Mouse (Mus musculus): ENCODE data around the gene Eif2ak1. TPM values are rescaled to one million over a fixed set of nuclear protein-coding genes. Genes with fewer than 3 reads are reported as not detected.

Gene Eif2ak1
- polyA plus RNA-seq, 1 experiment from 2014 or later = 46.8 TPM

GRCm38 (mm10) chr5:143819906-143820660 lies 2.5 kb downstream of the Eif2ak1 start:
- no peak for ATAC-seq (ENCODE audit: low FRiP score, low read depth)
- no peak overlapping the region for H3K27ac ChIP-seq
- no peaks in the 10 kb centered on the region for H3K27me3 ChIP-seq
- no peaks in the 10 kb centered on the region for H3K36me3 ChIP-seq
- no peaks in the 10 kb centered on the region for H3K9me3 ChIP-seq
- WGBS = 88% methylated on average over 24 of the region's 24 CpGs
- no peak overlapping the region for H3K4me2 ChIP-seq (replicated peaks)
- H3K4me1 ChIP-seq = peaks cover 14% of the 10 kb centered on the region
- H3K4me3 ChIP-seq = no peak overlapping the region
- H3K9ac ChIP-seq = no peak overlapping the region

GRCm38 (mm10) chr5:143820820-143821219 lies 3.2 kb downstream of the Eif2ak1 start:
- H3K36me3 ChIP-seq = no peaks in the 10 kb centered on the region
- peaks cover 14% of the 10 kb centered on the region for H3K4me1 ChIP-seq
- WGBS = 94% methylated on average over 5 of the region's 5 CpGs
- H3K9ac ChIP-seq = no peak overlapping the region
- H3K4me2 ChIP-seq (replicated peaks) = no peak overlapping the region
- H3K27ac ChIP-seq = no peak overlapping the region
- no peaks in the 10 kb centered on the region for H3K27me3 ChIP-seq
- no peak for ATAC-seq (ENCODE audit: low FRiP score, low read depth)
- no peaks in the 10 kb centered on the region for H3K9me3 ChIP-seq
- no peak overlapping the region for H3K4me3 ChIP-seq

- no peak overlapping the region for H3K4me2 ChIP-seq (replicated peaks)
- no peak overlapping the region for H3K9ac ChIP-seq
- no peaks in the 10 kb centered on the region for H3K9me3 ChIP-seq
- H3K27ac ChIP-seq = no peak overlapping the region; the same call in 1 of the 2 replicates
- H3K36me3 ChIP-seq = peaks cover 42% of the 10 kb centered on the region
- 72% methylated on average over 11 of the region's 11 CpGs for WGBS
- no peak overlapping the region for H3K4me3 ChIP-seq
- H3K27me3 ChIP-seq = no peaks in the 10 kb centered on the region
- no peaks in the 10 kb centered on the region for H3K4me1 ChIP-seq
- no peak for ATAC-seq (ENCODE audit: low FRiP score, low read depth)
These were observed 54.1 kb downstream of the Eif2ak1 start for GRCm38 (mm10) chr5:143871547-143872169.

GRCm38 (mm10) chr5:143874571-143874970 lies 57.0 kb downstream of the Eif2ak1 start:
- peaks cover 69% of the 10 kb centered on the region for H3K36me3 ChIP-seq
- WGBS = 77% methylated on average over 4 of the region's 4 CpGs
- H3K4me1 ChIP-seq = no peaks in the 10 kb centered on the region
- no peak overlapping the region for H3K4me2 ChIP-seq (replicated peaks)
- no peak overlapping the region for H3K4me3 ChIP-seq
- no peaks in the 10 kb centered on the region for H3K9me3 ChIP-seq
- H3K27me3 ChIP-seq = no peaks in the 10 kb centered on the region
- ATAC-seq (ENCODE audit: low FRiP score, low read depth) = no peak
- no peak overlapping the region for H3K27ac ChIP-seq
- no peak overlapping the region for H3K9ac ChIP-seq

- no peak overlapping the region for H3K27ac ChIP-seq
- no peaks in the 10 kb centered on the region for H3K27me3 ChIP-seq
- peaks cover 99% of the 10 kb centered on the region for H3K36me3 ChIP-seq
- H3K4me1 ChIP-seq = no peaks in the 10 kb centered on the region
- ATAC-seq (ENCODE audit: low FRiP score, low read depth) = no peak
- H3K4me2 ChIP-seq (replicated peaks) = no peak overlapping the region
- no peak overlapping the region for H3K4me3 ChIP-seq
- H3K9ac ChIP-seq = no peak overlapping the region
- WGBS = 95% methylated on average over 3 of the region's 3 CpGs
- no peaks in the 10 kb centered on the region for H3K9me3 ChIP-seq
These were observed 67.7 kb downstream of the Eif2ak1 start for GRCm38 (mm10) chr5:143885274-143885673.

GRCm38 (mm10) chr5:143890741-143891140 lies 73.2 kb downstream of the Eif2ak1 start:
- H3K27ac ChIP-seq = no peak overlapping the region
- no peak for ATAC-seq (ENCODE audit: low FRiP score, low read depth)
- no peaks in the 10 kb centered on the region for H3K27me3 ChIP-seq
- peaks cover 92% of the 10 kb centered on the region for H3K36me3 ChIP-seq
- H3K4me1 ChIP-seq = no peaks in the 10 kb centered on the region
- no peaks in the 10 kb centered on the region for H3K9me3 ChIP-seq
- 61% methylated on average over 6 of the region's 6 CpGs for WGBS
- no peak overlapping the region for H3K9ac ChIP-seq
- H3K4me2 ChIP-seq (replicated peaks) = no peak overlapping the region
- no peak overlapping the region for H3K4me3 ChIP-seq

- Histone ChIP-seq H3K27ac (no peak overlapping the region), H3K27me3 (no peaks in the 10 kb centered on the region), H3K36me3 (peaks cover 86% of the 10 kb centered on the region), H3K4me1 (no peaks in the 10 kb centered on the region), H3K4me3 (no peak overlapping the region), H3K9ac (no peak overlapping the region), H3K4me2 (replicated peaks) (no peak overlapping the region), H3K9me3 (no peaks in the 10 kb centered on the region)
- WGBS = 79% methylated on average over 9 of the region's 9 CpGs
- no peak for ATAC-seq (ENCODE audit: low FRiP score, low read depth)
These were observed 74.8 kb downstream of the Eif2ak1 start for GRCm38 (mm10) chr5:143892255-143892886.

GRCm38 (mm10) chr5:143893396-143893795 lies 75.8 kb downstream of the Eif2ak1 start:
- Histone ChIP-seq H3K9ac (no peak overlapping the region), H3K4me3 (no peak overlapping the region), H3K4me1 (no peaks in the 10 kb centered on the region), H3K36me3 (peaks cover 85% of the 10 kb centered on the region), H3K27me3 (no peaks in the 10 kb centered on the region), H3K9me3 (no peaks in the 10 kb centered on the region), H3K4me2 (replicated peaks) (no peak overlapping the region), H3K27ac (no peak overlapping the region)
- WGBS = 74% methylated on average over 5 of the region's 5 CpGs
- no peak for ATAC-seq (ENCODE audit: low FRiP score, low read depth)

- no peak within 1 kb of the TSS for H3K4me2 ChIP-seq (replicated peaks)
- no peaks in the 10 kb centered on the region for H3K27me3 ChIP-seq
- no peaks in the 10 kb centered on the region for H3K4me1 ChIP-seq
- peaks cover 83% of the 10 kb centered on the region for H3K36me3 ChIP-seq
- no peak within 1 kb of the TSS for H3K9ac ChIP-seq
- no peaks in the 10 kb centered on the region for H3K9me3 ChIP-seq
- no peak within 1 kb of the TSS for H3K4me3 ChIP-seq
- no peak within 1 kb of the TSS for H3K27ac ChIP-seq
- ATAC-seq (ENCODE audit: low FRiP score, low read depth) = no peak
- 90% methylated on average over 14 of the region's 14 CpGs for WGBS
These were observed 80.2 kb downstream of the Eif2ak1 start, which contains the start of gene Ankrd61 for GRCm38 (mm10) chr5:143897635-143898330. Ankrd61 (minus strand) TSS chr5:143897685.

- Histone ChIP-seq H3K9me3 (no peaks in the 10 kb centered on the region), H3K36me3 (peaks cover 90% of the 10 kb centered on the region), H3K27ac (no peak overlapping the region), H3K4me2 (replicated peaks) (no peak overlapping the region), H3K9ac (no peak overlapping the region), H3K4me3 (no peak overlapping the region), H3K27me3 (no peaks in the 10 kb centered on the region), H3K4me1 (no peaks in the 10 kb centered on the region)
- WGBS = 81% methylated on average over 3 of the region's 3 CpGs
- ATAC-seq (ENCODE audit: low FRiP score, low read depth) = no peak
These were observed 84.5 kb downstream of the Eif2ak1 start for GRCm38 (mm10) chr5:143902111-143902510.

- Histone ChIP-seq H3K9me3 (no peaks in the 10 kb centered on the region), H3K36me3 (peaks cover 77% of the 10 kb centered on the region), H3K4me3 (no peak overlapping the region), H3K9ac (no peak overlapping the region), H3K4me1 (peaks cover 14% of the 10 kb centered on the region), H3K27me3 (no peaks in the 10 kb centered on the region), H3K27ac (no peak overlapping the region), H3K4me2 (replicated peaks) (no peak overlapping the region)
- 92% methylated on average over 4 of the region's 4 CpGs for WGBS
- no peak for ATAC-seq (ENCODE audit: low FRiP score, low read depth)
These were observed 86.2 kb downstream of the Eif2ak1 start for GRCm38 (mm10) chr5:143903813-143904212.

GRCm38 (mm10) chr5:143906429-143906828 lies 88.8 kb downstream of the Eif2ak1 start:
- Histone ChIP-seq H3K27ac (no peak overlapping the region), H3K4me3 (no peak overlapping the region), H3K9me3 (no peaks in the 10 kb centered on the region), H3K4me1 (peaks cover 26% of the 10 kb centered on the region), H3K4me2 (replicated peaks) (no peak overlapping the region), H3K36me3 (peaks cover 54% of the 10 kb centered on the region), H3K27me3 (no peaks in the 10 kb centered on the region), H3K9ac (no peak overlapping the region)
- ATAC-seq (ENCODE audit: low FRiP score, low read depth) = no peak
- WGBS = 83% methylated on average over 8 of the region's 8 CpGs
